Mouse (Mus musculus) common myeloid progenitor, adult 5-6 weeks (primary cell): Measurements from ENCODE around the gene 1700029J07Rik. TPM values are rescaled to one million over a fixed set of nuclear protein-coding genes. Genes with fewer than 3 reads are reported as not detected.

ENCODE experiments used
- ATAC-seq: replicated peaks from 2 replicates; pipeline ENCODE4 v1.8.0; 2016; ENCODE audit warnings: low read depth, mild to moderate bottlenecking, moderate TSS enrichment, inconsistent platforms; ENCODE audit not compliant: poor library complexity, severe bottlenecking
- total RNA-seq: library from RNA; stranded (forward); fragments of 200-1000, 187-1606 nt; gene quantifications from 2 replicates; pipeline ENCODE4 v1.2.3, GENCODE M21; 2017

1700029J07Rik gene
- total RNA-seq, 1 experiment from 2014 or later: 1.1 TPM

DNA sequence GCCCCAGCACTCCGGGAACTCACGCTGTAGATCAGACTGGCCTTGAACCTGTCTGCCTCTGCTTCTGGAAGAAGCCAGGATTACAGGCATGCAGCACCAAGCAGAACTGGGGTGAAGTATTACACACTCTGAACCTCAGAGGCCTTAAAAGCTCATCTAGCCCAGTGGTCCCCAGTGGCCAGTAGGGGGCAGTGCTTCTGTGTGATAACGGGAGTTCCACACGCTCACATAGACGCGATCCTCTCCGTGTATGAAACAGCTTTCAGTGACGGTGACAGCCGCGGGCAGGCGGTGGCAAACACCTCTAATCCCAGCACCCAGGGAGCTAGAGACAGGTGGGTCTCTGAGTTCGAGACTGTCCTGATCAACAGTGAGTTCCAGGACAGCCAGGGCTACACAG, 4.2 kb downstream of the 1700029J07Rik start:
- no peak for ATAC-seq

DNA sequence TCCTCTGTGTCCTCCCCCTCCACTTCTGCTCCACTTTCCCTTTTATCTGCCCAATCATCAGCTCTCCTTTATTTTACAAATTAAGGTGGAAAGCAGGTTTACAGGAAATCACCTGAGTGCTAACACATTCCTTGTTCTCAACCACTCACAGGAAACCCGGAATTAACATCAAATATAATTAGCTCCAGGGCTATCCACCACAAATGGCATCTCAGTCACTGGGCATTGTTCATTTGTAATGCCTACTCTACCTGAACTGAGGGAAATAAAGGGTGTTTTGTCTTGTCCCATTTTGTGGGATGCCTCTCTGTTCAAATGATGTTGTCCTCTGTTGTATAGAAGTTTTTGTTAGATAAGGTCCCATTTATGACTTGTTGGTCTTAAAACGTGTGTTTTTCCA, 24.4 kb downstream of the 1700029J07Rik start:
- ATAC-seq: no peak

DNA sequence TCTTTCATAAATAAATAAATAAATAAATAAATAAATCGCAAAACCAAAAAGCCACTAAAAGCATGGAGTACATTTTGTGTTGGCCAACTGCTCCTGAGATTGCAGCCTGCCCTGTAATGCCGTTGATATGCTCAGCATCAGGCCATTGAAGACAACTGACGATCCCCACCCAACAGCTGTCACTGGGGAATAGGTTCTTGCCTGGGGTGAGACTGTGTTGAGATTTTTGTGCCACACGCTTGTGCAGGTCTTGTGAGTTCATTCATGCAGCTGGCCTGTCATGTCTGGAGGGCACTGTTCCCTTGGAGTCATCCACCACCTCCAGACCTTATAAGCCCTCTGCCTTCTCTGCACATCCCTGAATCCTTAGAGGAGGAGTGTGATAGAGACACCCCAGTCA, 28.8 kb downstream of the 1700029J07Rik start:
- no peak for ATAC-seq

DNA sequence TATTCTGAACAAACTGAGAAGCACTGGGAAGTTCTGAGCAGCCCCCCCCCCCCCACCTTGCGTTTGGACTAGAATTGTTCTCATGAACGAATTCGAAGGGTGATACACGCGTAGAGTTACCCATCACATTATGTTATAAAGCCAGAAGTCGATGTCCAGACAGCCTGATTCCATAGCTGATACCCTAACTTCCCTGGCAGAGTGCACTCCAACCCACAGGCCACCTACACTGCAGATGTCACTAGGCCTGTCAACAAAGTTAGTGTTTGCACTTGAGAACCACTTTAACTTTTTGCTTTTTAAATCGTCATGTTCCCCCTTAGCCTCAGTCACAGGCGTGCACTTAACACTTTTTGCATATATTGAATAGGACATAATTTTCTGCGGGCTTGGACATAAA, 38.1 kb downstream of the 1700029J07Rik start:
- no peak for ATAC-seq

DNA sequence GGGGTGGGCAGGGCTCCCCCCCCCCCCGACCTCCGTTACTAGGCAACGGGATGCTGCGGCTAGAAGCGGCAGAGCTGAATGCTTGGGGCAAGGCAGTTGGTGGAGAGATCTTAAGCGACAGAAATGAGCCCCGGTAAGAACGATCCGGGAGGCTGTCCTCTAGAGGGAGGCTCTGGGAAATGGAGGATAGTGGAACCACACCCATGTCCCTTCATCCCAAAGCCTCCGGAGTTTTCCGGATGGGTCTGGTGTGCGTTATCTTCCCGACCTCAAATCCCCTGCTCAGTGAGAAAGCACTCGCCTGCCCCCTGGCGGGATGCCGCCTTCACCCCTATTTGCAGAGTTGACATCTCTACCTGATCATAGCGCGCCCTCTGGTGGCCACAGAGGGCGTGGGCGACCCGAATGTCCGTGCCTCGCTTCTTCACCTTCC, 40.5 kb downstream of the 1700029J07Rik start, which contains the start of gene Ccdc110:
TSS of gene Ccdc110 (plus strand) at position 38 of the 433 bp plus-strand sequence.
- peak; percentile 99 for ATAC-seq

DNA sequence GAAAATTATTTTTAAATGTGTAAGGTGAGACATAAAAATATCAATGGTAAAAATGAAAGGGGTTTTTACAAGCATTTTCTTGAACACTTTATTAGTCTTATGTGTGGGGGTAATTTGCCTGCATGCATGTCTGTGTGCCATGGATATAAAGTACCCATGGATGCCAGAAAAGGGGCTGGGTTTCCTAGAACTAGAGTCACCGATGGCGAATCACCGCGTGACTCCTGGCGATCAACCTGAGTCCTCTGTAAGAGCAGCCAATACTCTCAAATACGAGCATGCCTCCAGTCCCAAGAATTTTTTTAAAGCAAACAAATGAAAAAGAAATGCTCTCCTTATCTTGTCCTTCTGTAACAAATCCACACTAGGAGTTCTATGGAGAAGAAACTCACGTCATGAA, 52.9 kb downstream of the 1700029J07Rik start:
- no peak for ATAC-seq

DNA sequence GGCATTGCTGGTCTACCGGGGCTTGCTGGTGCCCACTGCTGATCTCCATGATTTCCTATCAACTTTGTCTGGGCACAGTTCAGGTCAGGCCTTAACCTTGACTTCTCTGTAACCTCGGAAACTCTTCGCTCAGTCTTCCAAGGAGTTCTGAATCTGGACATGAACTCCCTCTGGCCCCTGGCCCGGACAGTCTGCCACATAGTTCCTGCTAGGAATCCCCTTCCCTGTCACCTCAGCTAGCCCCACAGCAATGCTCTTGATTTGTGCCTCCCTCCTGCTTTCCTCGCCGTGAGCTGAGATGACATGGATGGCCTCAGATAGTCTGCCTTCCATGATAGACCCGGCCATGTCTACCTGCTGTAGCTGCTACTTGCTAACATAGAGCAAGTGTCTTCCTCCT, 54.7 kb downstream of the 1700029J07Rik start:
- no peak for ATAC-seq

DNA sequence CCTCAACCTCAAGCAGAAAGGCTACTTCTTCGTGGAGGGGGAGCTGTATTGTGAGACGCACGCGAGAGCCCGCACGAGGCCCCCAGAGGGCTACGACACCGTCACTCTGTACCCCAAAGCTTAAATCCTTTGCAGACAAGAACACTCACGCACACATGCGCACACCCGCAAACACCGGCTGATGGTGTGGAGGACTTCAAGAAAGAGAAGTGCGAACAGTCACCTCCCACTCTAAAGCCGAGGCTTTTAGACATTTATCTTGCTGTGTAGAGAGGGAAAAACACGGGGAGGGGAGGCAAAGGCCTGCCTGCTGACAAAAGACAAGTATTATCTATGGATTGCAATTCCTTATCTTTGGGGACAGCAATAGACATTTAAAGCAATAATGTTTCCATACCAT, 56.2 kb downstream of the 1700029J07Rik start:
- no peak for ATAC-seq

DNA sequence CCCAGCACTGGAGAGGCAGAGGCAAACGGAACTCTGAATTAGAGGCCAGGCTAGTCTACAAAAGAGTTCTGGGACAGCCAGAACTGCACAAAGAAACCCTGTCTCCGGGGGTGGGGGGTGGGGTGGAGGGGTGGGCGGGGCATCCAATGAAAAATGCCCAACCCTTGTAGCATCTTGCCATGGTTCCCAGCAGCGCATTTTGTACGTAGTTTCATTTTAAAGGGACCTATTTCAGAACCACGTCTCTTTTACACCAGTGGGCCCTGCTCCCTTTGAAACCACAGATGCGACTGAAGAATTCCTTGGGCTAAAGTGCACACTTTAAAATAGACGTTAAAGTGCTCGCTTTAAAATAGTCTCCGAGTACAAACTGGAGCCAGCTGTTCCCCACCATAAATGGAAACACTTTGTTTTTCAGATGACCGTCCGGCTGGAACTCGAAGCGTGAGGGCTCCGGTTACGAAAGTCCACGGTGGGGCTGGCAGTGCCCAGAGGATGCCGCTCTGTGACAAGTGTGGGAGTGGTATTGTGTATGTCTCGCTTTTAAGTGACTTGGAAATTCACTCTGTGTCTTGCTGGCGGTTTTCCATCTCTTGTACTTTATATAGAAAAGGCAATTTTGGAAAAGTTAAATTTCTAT, 57.9 kb downstream of the 1700029J07Rik start:
- ATAC-seq: no peak

DNA sequence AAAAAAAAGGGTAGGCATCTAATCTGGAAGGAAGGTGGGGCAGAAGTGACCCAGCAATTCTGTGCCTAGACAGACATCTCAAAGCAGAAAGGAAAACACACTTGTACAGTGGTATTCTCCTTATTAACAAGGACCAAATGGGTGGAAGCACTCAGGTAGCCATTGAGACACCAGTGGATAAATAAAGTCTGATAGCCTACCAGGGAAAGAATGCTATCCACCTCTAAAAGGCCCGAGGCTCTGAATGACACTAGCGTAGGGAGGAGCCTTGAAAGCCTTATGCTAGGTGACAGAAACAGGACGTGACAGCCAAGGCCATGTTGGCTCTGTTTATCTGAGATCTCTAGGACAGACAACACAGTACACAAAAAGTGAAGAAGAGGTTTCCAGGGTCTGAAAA, 58.6 kb downstream of the 1700029J07Rik start:
- ATAC-seq: no peak

DNA sequence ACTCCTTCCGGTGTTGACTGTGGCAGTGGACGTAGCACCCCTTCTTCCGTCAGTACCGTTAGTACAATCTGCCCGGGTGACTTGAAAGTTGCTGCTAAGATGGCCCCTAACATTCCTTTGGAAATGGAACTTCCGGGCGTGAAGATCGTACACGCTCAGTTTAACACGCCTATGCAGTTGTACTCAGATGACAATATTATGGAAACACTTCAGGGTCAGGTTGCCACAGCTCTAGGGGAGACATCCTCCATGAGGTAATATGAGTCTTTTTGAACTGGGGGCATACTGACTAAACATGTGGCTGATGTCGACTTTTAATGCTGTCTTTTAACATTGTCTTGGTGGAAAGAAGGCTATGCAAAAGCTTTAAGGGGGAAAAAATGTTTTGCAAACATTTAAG, 61.3 kb downstream of the 1700029J07Rik start:
- ATAC-seq: no peak

DNA sequence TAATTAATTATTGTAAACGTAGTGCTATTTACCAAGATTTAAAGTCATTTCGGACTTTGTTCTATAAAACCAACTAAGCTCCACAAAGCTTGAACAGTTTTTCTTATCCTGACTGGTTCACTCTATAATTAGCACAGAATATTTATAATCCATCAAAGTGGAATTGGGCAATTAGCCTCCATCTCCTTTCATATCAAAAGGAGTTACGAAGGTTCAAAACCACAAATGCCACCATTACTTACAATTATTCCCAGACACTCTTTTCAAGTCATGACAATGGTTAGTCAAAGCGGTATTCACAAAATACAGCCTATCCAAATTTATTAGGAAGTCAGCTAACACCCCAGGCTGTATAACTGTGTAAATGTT, 68.8 kb downstream of the 1700029J07Rik start:
- ATAC-seq: no peak

DNA sequence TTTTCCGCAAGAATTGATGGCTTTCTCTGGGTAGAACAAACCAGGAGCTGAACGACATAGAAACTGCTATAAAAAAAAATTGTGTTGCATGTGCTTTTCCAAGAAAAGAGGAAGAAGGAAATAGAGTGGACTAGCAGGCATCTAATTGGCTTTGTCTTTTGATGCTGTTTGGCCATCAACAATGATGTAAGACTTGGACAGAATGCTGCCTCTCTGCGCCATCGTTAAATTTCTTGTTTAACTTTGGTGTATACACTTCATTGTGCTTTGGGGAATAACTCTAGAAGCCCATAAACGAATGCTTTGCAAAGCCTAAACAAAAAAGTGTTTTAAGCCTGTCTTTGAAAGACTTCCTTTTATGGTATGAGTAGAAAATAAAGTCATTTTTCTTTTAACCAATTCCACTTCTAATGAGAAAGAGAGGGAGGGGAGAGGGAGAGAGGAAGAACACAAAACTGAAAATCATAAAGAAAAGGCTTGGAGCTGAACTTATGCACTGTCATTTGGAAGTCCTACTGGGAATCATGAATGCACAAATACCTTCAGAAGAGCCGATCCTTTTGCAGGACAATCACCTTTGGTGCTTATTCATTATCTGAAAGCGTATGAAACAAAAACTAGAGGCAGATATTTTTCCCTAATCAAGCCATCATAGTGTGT, 69.3 kb downstream of the 1700029J07Rik start:
- ATAC-seq: no peak

DNA sequence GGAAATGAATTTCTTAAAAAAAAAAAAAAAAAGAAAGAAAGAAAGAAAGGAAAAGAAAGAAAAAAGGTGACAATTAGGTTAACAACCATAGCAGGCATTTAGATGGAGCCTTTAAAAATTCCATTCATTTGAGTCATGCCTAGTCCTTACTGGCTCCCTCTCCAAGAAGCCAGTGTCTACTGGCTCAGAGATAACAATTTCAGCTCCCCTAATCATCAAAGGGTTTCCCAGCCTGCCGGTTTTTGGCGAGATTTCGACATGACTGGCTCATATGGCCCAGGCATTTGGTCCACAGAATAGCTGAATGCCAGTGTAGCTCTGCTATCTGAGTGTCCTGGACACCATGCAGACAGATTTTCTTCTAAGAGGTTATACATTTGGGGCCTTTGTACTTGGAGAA, 71.4 kb downstream of the 1700029J07Rik start:
- ATAC-seq: no peak

Other genes starting within 250 kb of the 1700029J07Rik start
- 0.29 TPM in 1 of 2 replicates, not detected in the other for gene Pdlim3, start 89.8 kb downstream of the 1700029J07Rik start, total RNA-seq
- not detected in 2 replicates for gene Ccdc110, start 40.6 kb downstream of the 1700029J07Rik start, total RNA-seq
- 108 and 143 TPM in 2 replicates for gene Ufsp2, start 276 bp upstream of the 1700029J07Rik start, total RNA-seq
- gene Lrp2bp, start 24.1 kb upstream of the 1700029J07Rik start, total RNA-seq: 0.05 TPM in 1 of 2 replicates, not detected in the other
- 2.2 and 8.3 TPM in 2 replicates for gene Ankrd37, start 30.5 kb upstream of the 1700029J07Rik start, total RNA-seq
- gene Cfap97, start 176.5 kb upstream of the 1700029J07Rik start, total RNA-seq: 29.2 and 40.7 TPM in 2 replicates
- 10.9 and 12.3 TPM in 2 replicates for gene Snx25, start 176.9 kb upstream of the 1700029J07Rik start, total RNA-seq
- 159 and 178 TPM in 2 replicates for gene Slc25a4, start 236.0 kb upstream of the 1700029J07Rik start, total RNA-seq